Mouse (Mus musculus) embryonic facial prominence, embryonic 14.5 days (tissue): ENCODE results near the gene Ctnnbip1. TPM values are rescaled to one million over a fixed set of nuclear protein-coding genes. Genes with fewer than 3 reads are reported as not detected.
A peak's percentile ranks its signal among the peaks of the same experiment; 100 is the strongest.

Experiments used
- ATAC-seq: fragments of 200-750 bp; cut with Nextera tagmentation; 2 replicates; pipeline ENCODE4 v1.8.0; 2017; ENCODE audit warnings: low read depth, moderate number of reproducible peaks, moderate TSS enrichment
- DNase-seq: peaks from one replicate; pipeline ENCODE4 v3.0.0-alpha.2; 2015; ENCODE audit warnings: low spot score
- H3K27ac ChIP-seq: fragments of 300-500 bp; sonication (generic); replicated peaks from 2 replicates; pipeline ENCODE4 v1.5.1; 2014; ENCODE audit warnings: low read depth, mild to moderate bottlenecking, low read length, moderate library complexity
- H3K27me3 ChIP-seq: fragments of 300-500 bp; sonication (generic); replicated peaks from 2 replicates; pipeline ENCODE4 v1.6.1; 2014; ENCODE audit warnings: low read length; ENCODE audit not compliant: control insufficient read depth, insufficient read depth
- H3K36me3 ChIP-seq: fragments of 300-500 bp; sonication (generic); 2 replicates; pipeline ENCODE4 v1.6.1; 2014; ENCODE audit warnings: low read length, mixed read lengths; ENCODE audit not compliant: control insufficient read depth, insufficient read depth
- H3K4me1 ChIP-seq: fragments of 300-500 bp; sonication (generic); 2 replicates; pipeline ENCODE4 v1.6.1; 2014; ENCODE audit warnings: antibody characterized with exemption, low read length; ENCODE audit not compliant: control insufficient read depth, insufficient read depth
- H3K4me2 ChIP-seq: fragments of 300-500 bp; sonication (generic); 2 replicates; pipeline ENCODE4 v1.6.1; 2014; ENCODE audit warnings: low read depth, mild to moderate bottlenecking, low read length, moderate library complexity, mixed read lengths
- H3K4me3 ChIP-seq: fragments of 300-500 bp; sonication (generic); 2 replicates; pipeline ENCODE4 v1.5.1; 2014; ENCODE audit warnings: low read depth, mild to moderate bottlenecking, low read length
- H3K9ac ChIP-seq: fragments of 300-500 bp; sonication (generic); 2 replicates; pipeline ENCODE4 v1.6.1; 2014; ENCODE audit warnings: low read depth, mild to moderate bottlenecking, low read length, moderate library complexity, mixed read lengths
- H3K9me3 ChIP-seq: fragments of 300-500 bp; sonication (generic); 2 replicates; pipeline ENCODE4 v1.6.1; 2016; ENCODE audit warnings: low read length; ENCODE audit not compliant: control insufficient read depth
- WGBS: fragments of 180-500 bp; shearing (Covaris S2); extraction: QIAGEN DNeasy Blood & Tissue Kit; methylation state at CpG from one replicate; pipeline ENCODE4 v1.1.7; 2014; 5-methylcytosine and 5-hydroxymethylcytosine counted together
- polyA plus RNA-seq: library from polyadenylated mRNA; unstranded; fragments of >200 nt; fragmentation: Nextera tagmentation; extraction: Ambion mirVana; gene quantifications from 2 replicates; pipeline ENCODE4 v1.2.1, GENCODE M21; 2014

Ctnnbip1 gene
- polyA plus RNA-seq, 1 experiment from 2014 or later: 68.7 TPM

DNA sequence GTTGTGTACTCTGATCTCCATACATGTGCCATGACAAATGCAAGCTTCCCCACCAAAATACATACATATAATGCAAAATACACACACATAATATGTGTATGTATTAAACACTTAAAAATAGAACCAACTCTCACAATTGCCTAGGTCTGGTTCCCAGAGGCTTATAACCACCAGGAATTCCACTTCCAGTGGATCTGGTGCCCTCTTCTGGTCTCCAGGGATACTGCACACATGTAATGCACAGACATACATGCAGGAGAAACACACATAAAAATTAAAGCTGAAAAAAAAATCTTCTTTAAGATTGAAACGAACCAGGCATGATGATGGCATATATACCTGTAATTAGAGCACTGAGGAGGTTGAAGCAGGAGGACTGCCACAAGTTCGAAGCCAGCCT lies 73.5 kb downstream of the Ctnnbip1 start:
- Histone ChIP-seq H3K27me3 (peaks cover 16% of the 10 kb centered on the region), H3K36me3 (no peaks in the 10 kb centered on the region), H3K9me3 (0 out of 2 replicates have a peak, but pooled peaks cover 4% of the 10 kb centered on the region), H3K4me2 (no peak overlapping the region), H3K4me1 (peaks cover 7% of the 10 kb centered on the region), H3K27ac (no peak overlapping the region), H3K9ac (no peak overlapping the region), H3K4me3 (no peak overlapping the region)
- no peak for ATAC-seq
- DNase-seq: no peak
- 91% methylated on average over 2 of the region's 2 CpGs for WGBS

DNA sequence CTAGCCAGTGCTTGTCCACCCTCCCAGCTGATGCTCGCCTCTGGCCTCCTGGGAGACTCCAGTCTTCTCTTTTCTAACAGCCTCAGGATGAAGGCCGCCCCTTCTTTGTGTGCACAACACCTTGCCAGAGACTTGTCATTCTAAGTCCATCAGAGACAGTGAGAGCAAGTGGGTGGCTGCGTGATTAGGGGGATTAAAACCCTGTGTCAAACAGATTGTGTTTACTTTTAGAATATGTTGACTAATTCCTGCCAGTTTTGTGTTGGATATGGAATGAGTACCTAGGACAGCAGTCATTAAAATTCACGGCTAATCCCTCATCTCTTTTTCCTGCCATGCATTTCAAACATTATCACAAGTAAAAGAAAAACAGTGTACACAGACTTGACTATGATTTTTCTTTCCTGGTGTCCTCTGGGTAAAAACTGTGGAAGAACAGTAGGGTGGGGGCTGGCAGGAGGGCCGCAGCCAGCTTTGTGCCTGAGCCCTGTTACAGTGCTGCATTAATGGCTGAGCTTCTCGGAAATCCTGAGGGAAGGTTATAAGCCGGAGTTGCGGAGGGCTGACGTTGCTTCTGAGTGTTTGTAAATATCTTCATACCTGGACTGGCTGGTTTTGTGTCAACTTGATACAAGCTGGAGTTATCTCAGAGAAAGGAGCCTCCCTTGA lies 77.0 kb downstream of the Ctnnbip1 start:
- H3K27ac ChIP-seq: no peak overlapping the region
- no peaks in the 10 kb centered on the region for H3K36me3 ChIP-seq
- H3K4me2 ChIP-seq: no peak overlapping the region
- H3K27me3 ChIP-seq: no peaks in the 10 kb centered on the region
- DNase-seq (no peak), ATAC-seq (peak; percentile 38; the same call in 1 of the 2 replicates)
- H3K4me3 ChIP-seq: no peak overlapping the region
- H3K9me3 ChIP-seq: 0 out of 2 replicates have a peak, but pooled peaks cover 4% of the 10 kb centered on the region
- H3K9ac ChIP-seq: no peak overlapping the region
- WGBS: 72% methylated on average over 9 of the region's 9 CpGs
- H3K4me1 ChIP-seq: no peaks in the 10 kb centered on the region

DNA sequence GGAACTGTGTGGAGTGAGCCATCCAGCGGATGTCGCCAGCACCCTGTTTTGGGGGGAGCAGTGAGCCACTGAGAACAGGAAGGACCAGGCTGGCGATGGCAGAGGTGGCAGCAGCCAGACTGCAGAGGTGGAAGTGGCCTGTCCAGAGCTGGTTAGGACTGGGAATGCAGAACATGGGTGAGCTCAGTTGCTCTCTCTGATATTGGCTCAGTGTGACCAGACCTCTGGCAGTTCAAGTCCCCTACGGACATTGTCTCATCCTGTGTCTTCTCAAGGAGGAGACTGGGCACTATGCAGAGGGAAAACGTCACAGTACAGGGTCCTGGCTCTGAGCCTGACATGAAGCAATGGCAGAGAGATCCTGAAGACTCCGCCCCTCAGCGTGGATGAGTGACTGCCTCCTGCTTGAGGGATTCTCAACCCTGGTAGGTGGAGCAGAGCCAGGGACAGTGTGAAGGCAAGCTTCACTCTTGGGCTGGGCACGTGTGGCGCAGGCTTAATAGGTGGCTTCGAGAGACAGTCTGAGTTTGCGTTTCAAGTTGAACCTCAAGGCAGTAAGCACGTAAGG lies 79.7 kb downstream of the Ctnnbip1 start:
- no peak for ATAC-seq
- H3K27ac ChIP-seq: no peak overlapping the region
- DNase-seq: no peak
- no peak overlapping the region for H3K4me3 ChIP-seq
- H3K9me3 ChIP-seq: no peaks in the 10 kb centered on the region
- H3K27me3 ChIP-seq: no peaks in the 10 kb centered on the region
- no peak overlapping the region for H3K9ac ChIP-seq
- H3K36me3 ChIP-seq: no peaks in the 10 kb centered on the region
- H3K4me2 ChIP-seq: no peak overlapping the region
- 0 out of 2 replicates have a peak, but pooled peaks cover 2% of the 10 kb centered on the region for H3K4me1 ChIP-seq
- WGBS: 76% methylated on average over 12 of the region's 12 CpGs

DNA sequence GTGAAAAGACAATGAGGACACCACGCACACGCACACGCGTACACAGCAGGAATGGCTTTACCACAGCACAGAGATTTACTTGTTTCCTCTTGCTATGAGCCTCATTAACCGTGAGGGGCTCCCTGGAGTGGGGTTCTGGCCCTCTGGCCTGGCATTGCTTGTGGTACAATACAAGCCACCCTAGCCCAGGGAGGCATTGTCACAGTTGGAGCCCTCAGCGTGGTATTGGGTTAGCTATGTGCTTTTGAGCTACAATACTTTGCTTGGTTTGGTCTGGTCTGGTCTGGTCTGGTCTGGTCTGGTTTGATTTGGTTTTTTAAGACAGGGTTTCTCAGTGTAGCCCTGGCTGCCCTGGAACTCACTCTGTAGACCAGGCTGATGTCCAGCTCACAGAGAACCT lies 81.5 kb downstream of the Ctnnbip1 start:
- H3K9ac ChIP-seq: no peak overlapping the region
- DNase-seq: no peak
- H3K27me3 ChIP-seq: no peaks in the 10 kb centered on the region
- no peak overlapping the region for H3K4me2 ChIP-seq
- 91% methylated on average over 6 of the region's 6 CpGs for WGBS
- no peak for ATAC-seq
- no peak overlapping the region for H3K4me3 ChIP-seq
- H3K9me3 ChIP-seq: no peaks in the 10 kb centered on the region
- H3K27ac ChIP-seq: no peak overlapping the region
- 0 out of 2 replicates have a peak, but pooled peaks cover 2% of the 10 kb centered on the region for H3K4me1 ChIP-seq
- no peaks in the 10 kb centered on the region for H3K36me3 ChIP-seq

DNA sequence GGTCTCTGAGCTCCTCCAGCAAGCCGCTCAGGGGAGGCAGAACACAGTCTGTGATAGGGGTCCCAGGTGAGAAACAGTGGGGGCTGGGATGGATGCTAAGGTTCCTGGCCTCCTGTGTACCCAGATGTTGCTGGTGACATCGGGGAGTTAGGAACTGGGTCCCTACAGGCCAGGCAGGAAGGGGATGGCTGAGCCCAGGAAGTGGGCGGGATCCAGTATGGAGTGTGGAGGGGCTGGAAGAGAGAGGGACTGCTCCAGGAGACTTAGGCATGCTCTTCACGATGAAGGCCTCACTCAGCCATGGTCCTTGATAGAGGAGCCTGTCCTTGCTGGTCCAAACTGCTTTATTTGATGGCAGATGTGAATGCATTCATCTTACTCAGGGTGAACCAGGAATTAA lies 82.1 kb downstream of the Ctnnbip1 start:
- no peak for ATAC-seq
- Histone ChIP-seq H3K9ac (no peak overlapping the region), H3K4me2 (no peak overlapping the region), H3K36me3 (no peaks in the 10 kb centered on the region), H3K27me3 (no peaks in the 10 kb centered on the region), H3K4me3 (no peak overlapping the region), H3K27ac (no peak overlapping the region), H3K4me1 (0 out of 2 replicates have a peak, but pooled peaks cover 2% of the 10 kb centered on the region), H3K9me3 (no peaks in the 10 kb centered on the region)
- DNase-seq: no peak
- WGBS: 83% methylated on average over 4 of the region's 4 CpGs

DNA sequence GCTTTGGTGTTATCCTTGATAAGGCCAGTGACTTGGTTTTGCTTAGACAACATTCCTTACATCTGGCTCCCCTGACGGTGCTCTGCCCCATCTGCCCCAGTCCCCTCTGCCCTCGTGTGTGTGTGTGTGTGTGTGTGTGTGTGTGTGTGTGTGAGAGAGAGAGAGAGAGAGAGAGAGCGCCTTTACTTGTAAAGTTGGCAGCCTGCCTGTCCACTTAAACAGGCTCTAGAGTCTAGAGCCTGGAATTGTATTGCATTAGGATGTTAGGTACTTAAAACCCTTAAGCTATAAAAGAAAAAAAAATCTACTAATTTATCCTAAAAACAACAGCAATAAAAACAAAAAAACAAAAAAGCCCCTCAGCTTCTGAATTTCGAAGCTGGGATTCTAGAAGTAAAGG lies 83.4 kb downstream of the Ctnnbip1 start:
- no peak overlapping the region for H3K27ac ChIP-seq
- 0 out of 2 replicates have a peak, but pooled peaks cover 2% of the 10 kb centered on the region for H3K4me1 ChIP-seq
- H3K9ac ChIP-seq: no peak overlapping the region
- peak; percentile 57 for DNase-seq
- ATAC-seq: no peak
- 31% methylated on average over 4 of the region's 4 CpGs for WGBS
- H3K9me3 ChIP-seq: no peaks in the 10 kb centered on the region
- H3K4me2 ChIP-seq: no peak overlapping the region
- no peaks in the 10 kb centered on the region for H3K36me3 ChIP-seq
- no peaks in the 10 kb centered on the region for H3K27me3 ChIP-seq
- no peak overlapping the region for H3K4me3 ChIP-seq

DNA sequence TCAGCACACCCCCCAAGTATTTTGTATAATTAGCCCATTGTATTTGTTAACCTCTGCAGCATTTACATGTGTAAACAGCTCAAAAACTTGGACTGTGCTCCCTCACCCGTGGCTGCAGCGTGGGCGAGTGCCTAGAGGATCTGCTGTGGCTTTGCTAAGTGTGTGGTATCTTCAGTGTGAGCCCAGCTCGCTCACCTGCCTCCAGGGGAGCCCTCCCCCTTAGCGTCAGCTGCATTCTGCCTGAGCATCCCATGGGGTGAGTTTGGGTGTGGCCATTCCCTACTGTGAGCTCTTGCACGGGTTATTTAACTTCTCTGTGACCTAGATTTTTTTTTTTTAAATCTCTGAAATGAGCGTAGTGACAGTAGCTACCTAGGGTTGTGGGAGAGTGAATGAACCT lies 84.2 kb downstream of the Ctnnbip1 start:
- H3K4me2 ChIP-seq: no peak overlapping the region
- H3K36me3 ChIP-seq: no peaks in the 10 kb centered on the region
- H3K27ac ChIP-seq: no peak overlapping the region
- no peak overlapping the region for H3K9ac ChIP-seq
- no peaks in the 10 kb centered on the region for H3K9me3 ChIP-seq
- H3K4me1 ChIP-seq: peaks cover 6% of the 10 kb centered on the region; the same call in 1 of the 2 replicates
- DNase-seq: no peak
- ATAC-seq: no peak
- 41% methylated on average over 7 of the region's 7 CpGs for WGBS
- H3K4me3 ChIP-seq: no peak overlapping the region
- H3K27me3 ChIP-seq: no peaks in the 10 kb centered on the region

DNA sequence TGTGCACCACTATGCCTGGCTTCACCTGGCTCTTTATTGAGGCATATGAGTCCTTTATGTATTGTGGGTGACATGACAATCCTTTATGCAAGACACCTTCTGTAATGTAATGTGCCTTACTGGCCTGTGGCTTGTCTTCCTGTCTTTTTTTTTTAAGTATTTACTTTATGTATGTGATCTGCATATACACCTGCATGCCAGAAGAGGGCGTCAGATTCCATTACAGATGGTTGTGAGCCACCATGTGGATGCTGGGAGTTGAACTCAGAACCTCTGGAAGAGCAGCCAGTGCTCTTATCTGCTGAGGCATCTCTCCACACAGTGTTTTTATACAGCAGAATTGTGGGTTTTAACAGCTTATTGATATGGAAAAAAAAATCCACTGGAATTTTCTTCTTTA lies 85.8 kb downstream of the Ctnnbip1 start:
- H3K4me2 ChIP-seq: no peak overlapping the region
- H3K9me3 ChIP-seq: no peaks in the 10 kb centered on the region
- DNase-seq: no peak
- no peak overlapping the region for H3K4me3 ChIP-seq
- H3K4me1 ChIP-seq: peaks cover 13% of the 10 kb centered on the region
- no peak overlapping the region for H3K27ac ChIP-seq
- H3K9ac ChIP-seq: no peak overlapping the region
- no peaks in the 10 kb centered on the region for H3K36me3 ChIP-seq
- no peak for ATAC-seq
- H3K27me3 ChIP-seq: no peaks in the 10 kb centered on the region
- WGBS: 59% methylated on average over 1 of the region's 1 CpGs

DNA sequence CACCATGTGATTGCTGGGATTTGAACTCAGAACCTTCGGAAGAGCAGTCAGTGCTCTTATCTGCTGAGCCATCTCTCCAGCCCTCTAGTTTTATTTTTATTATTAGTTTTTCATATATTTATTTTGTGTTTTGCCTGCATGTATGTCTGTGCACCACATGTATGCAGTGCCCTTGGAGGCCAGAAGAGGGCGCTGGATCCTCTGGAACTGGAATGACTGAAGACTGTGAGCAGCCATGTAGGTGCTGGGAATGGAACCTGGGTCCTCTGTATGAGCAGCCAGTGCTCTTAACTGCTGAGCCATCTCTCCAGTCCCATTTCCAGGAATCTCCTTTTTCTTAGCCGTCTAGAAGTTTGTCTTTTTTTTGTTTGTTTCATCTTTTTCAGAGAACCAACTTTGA lies 86.5 kb downstream of the Ctnnbip1 start:
- Histone ChIP-seq H3K4me1 (peaks cover 13% of the 10 kb centered on the region), H3K9ac (no peak overlapping the region), H3K9me3 (no peaks in the 10 kb centered on the region), H3K4me2 (no peak overlapping the region), H3K36me3 (no peaks in the 10 kb centered on the region), H3K27ac (no peak overlapping the region), H3K4me3 (no peak overlapping the region), H3K27me3 (no peaks in the 10 kb centered on the region)
- 80% methylated on average over 3 of the region's 3 CpGs for WGBS
- no peak for ATAC-seq
- no peak for DNase-seq
